Mouse (Mus musculus) neural tube, embryonic 15.5 days (tissue): ENCODE results near the gene Coro1c. TPM values are rescaled to one million over a fixed set of nuclear protein-coding genes. Genes with fewer than 3 reads are reported as not detected.

Experiments used
- ATAC-seq: fragments of 200-750 bp; cut with Nextera tagmentation; 2 replicates; pipeline ENCODE4 v1.8.0; 2017; ENCODE audit warnings: mild to moderate bottlenecking, moderate TSS enrichment, moderate library complexity; ENCODE audit not compliant: low FRiP score
- H3K27ac ChIP-seq: fragments of 300-500 bp; sonication (generic); replicated peaks from 2 replicates; pipeline ENCODE4 v1.5.1; 2015; ENCODE audit warnings: mild to moderate bottlenecking, inconsistent platforms
- H3K27me3 ChIP-seq: fragments of 300-500 bp; sonication (generic); replicated peaks from 2 replicates; pipeline ENCODE4 v1.6.1; 2015; ENCODE audit warnings: inconsistent platforms
- H3K36me3 ChIP-seq: fragments of 300-500 bp; sonication (generic); 2 replicates; pipeline ENCODE4 v1.6.1; 2015; ENCODE audit warnings: inconsistent platforms
- H3K4me1 ChIP-seq: fragments of 300-500 bp; sonication (generic); 2 replicates; pipeline ENCODE4 v1.6.1; 2015; ENCODE audit warnings: inconsistent platforms
- H3K4me2 ChIP-seq: fragments of 300-500 bp; sonication (generic); 2 replicates; pipeline ENCODE4 v1.6.1; 2015; ENCODE audit warnings: inconsistent platforms, mild to moderate bottlenecking, moderate library complexity
- H3K4me3 ChIP-seq: fragments of 300-500 bp; sonication (generic); replicated peaks from 2 replicates; pipeline ENCODE4 v1.5.1; 2015; ENCODE audit warnings: mild to moderate bottlenecking, inconsistent platforms
- H3K9ac ChIP-seq: fragments of 300-500 bp; sonication (generic); replicated peaks from 2 replicates; pipeline ENCODE4 v1.6.1; 2015; ENCODE audit warnings: mild to moderate bottlenecking, inconsistent platforms
- H3K9me3 ChIP-seq: fragments of 300-500 bp; sonication (generic); replicated peaks from 2 replicates; pipeline ENCODE4 v1.6.1; 2016; ENCODE audit warnings: inconsistent platforms
- WGBS: fragments of 180-500 bp; shearing (Covaris S2); methylation state at CpG from one replicate; pipeline ENCODE4 v1.1.7; 2015; ENCODE audit warnings: mixed read lengths; 5-methylcytosine and 5-hydroxymethylcytosine counted together
- polyA plus RNA-seq: library from polyadenylated mRNA; unstranded; fragments of >200 nt; fragmentation: Nextera tagmentation; extraction: Ambion mirVana; gene quantifications from 2 replicates; pipeline ENCODE4 v1.2.1, GENCODE M21; 2015

The Coro1c gene
- polyA plus RNA-seq, result 160 and 162 TPM in 2 replicates

- Histone ChIP-seq H3K27me3 (no peaks in the 10 kb centered on the region), H3K9ac (peak within 1 kb of the TSS; percentile 97), H3K4me3 (peak within 1 kb of the TSS; percentile 95), H3K4me1 (peaks cover 42% of the 10 kb centered on the region), H3K9me3 (no peaks in the 10 kb centered on the region), H3K4me2 (peak within 1 kb of the TSS; percentile 69), H3K27ac (peak within 1 kb of the TSS; percentile 97), H3K36me3 (no peaks in the 10 kb centered on the region)
- under 1% methylated on average over 64 of the region's 68 CpGs for WGBS
- peak; percentile 92 for ATAC-seq
These were observed at the start of gene Coro1c for GRCm38 (mm10) chr5:113908592-113909441. Coro1c (minus strand) TSS chr5:113908758.

- WGBS, result 2% methylated on average over 4 of the region's 4 CpGs
- H3K9me3 ChIP-seq, result no peaks in the 10 kb centered on the region
- no peak overlapping the region for H3K4me2 ChIP-seq
- H3K4me1 ChIP-seq, result peaks cover 4% of the 10 kb centered on the region; the same call in 1 of the 2 replicates
- peaks cover 37% of the 10 kb centered on the region for H3K36me3 ChIP-seq
- peak; percentile 41; the same call in 1 of the 2 replicates for ATAC-seq
- H3K27ac ChIP-seq, result no peak overlapping the region
- H3K4me3 ChIP-seq, result no peak overlapping the region
- H3K9ac ChIP-seq, result no peak overlapping the region
- no peaks in the 10 kb centered on the region for H3K27me3 ChIP-seq
These were observed 48.0 kb upstream of the Coro1c start for GRCm38 (mm10) chr5:113956510-113956909.

- Histone ChIP-seq H3K4me3 (no peak overlapping the region), H3K27me3 (no peaks in the 10 kb centered on the region), H3K9me3 (no peaks in the 10 kb centered on the region), H3K27ac (no peak overlapping the region), H3K4me2 (no peak overlapping the region), H3K4me1 (peaks cover 8% of the 10 kb centered on the region), H3K36me3 (peaks cover 40% of the 10 kb centered on the region), H3K9ac (no peak overlapping the region)
- no peak for ATAC-seq
- WGBS, result 89% methylated on average over 8 of the region's 8 CpGs
These were observed 47.1 kb upstream of the Coro1c start for GRCm38 (mm10) chr5:113955691-113956090.

GRCm38 (mm10) chr5:113955281-113955680 is 46.7 kb upstream of the Coro1c start:
- H3K4me1 ChIP-seq, result peaks cover 10% of the 10 kb centered on the region
- no peaks in the 10 kb centered on the region for H3K27me3 ChIP-seq
- H3K4me3 ChIP-seq, result no peak overlapping the region
- H3K4me2 ChIP-seq, result no peak overlapping the region
- no peak overlapping the region for H3K27ac ChIP-seq
- peaks cover 44% of the 10 kb centered on the region for H3K36me3 ChIP-seq
- H3K9me3 ChIP-seq, result no peaks in the 10 kb centered on the region
- no peak for ATAC-seq
- 84% methylated on average over 5 of the region's 5 CpGs for WGBS
- H3K9ac ChIP-seq, result no peak overlapping the region

- Histone ChIP-seq H3K4me1 (peaks cover 10% of the 10 kb centered on the region), H3K36me3 (peaks cover 53% of the 10 kb centered on the region), H3K4me3 (no peak overlapping the region), H3K9me3 (no peaks in the 10 kb centered on the region), H3K9ac (no peak overlapping the region), H3K27me3 (no peaks in the 10 kb centered on the region), H3K27ac (peak overlapping the region; percentile 56; the same call in 1 of the 2 replicates), H3K4me2 (no peak overlapping the region)
- WGBS, result 11% methylated on average over 7 of the region's 7 CpGs
- ATAC-seq, result peak; percentile 63; the same call in 1 of the 2 replicates
These were observed 45.9 kb upstream of the Coro1c start for GRCm38 (mm10) chr5:113954421-113954820.

- no peak for ATAC-seq
- Histone ChIP-seq H3K9ac (no peak overlapping the region), H3K36me3 (peaks cover 60% of the 10 kb centered on the region), H3K4me3 (no peak overlapping the region), H3K4me2 (no peak overlapping the region), H3K4me1 (peaks cover 10% of the 10 kb centered on the region), H3K9me3 (no peaks in the 10 kb centered on the region), H3K27me3 (no peaks in the 10 kb centered on the region), H3K27ac (no peak overlapping the region)
- WGBS, result 86% methylated on average over 10 of the region's 10 CpGs
These were observed 44.0 kb upstream of the Coro1c start for GRCm38 (mm10) chr5:113952519-113952918.

GRCm38 (mm10) chr5:113951693-113952071 is 43.1 kb upstream of the Coro1c start:
- Histone ChIP-seq H3K36me3 (peaks cover 66% of the 10 kb centered on the region), H3K27ac (no peak overlapping the region), H3K9me3 (no peaks in the 10 kb centered on the region), H3K27me3 (no peaks in the 10 kb centered on the region), H3K4me3 (no peak overlapping the region), H3K9ac (no peak overlapping the region), H3K4me1 (peaks cover 10% of the 10 kb centered on the region), H3K4me2 (no peak overlapping the region)
- WGBS, result 90% methylated on average over 11 of the region's 11 CpGs
- no peak for ATAC-seq

GRCm38 (mm10) chr5:113950786-113951692 is 42.5 kb upstream of the Coro1c start:
- Histone ChIP-seq H3K27me3 (no peaks in the 10 kb centered on the region), H3K4me2 (no peak overlapping the region), H3K4me1 (peaks cover 10% of the 10 kb centered on the region), H3K9ac (0 out of 2 replicates have a peak overlapping the region, but pooled peaks have one; percentile 14), H3K36me3 (peaks cover 72% of the 10 kb centered on the region), H3K9me3 (no peaks in the 10 kb centered on the region), H3K27ac (peak overlapping the region; percentile 51), H3K4me3 (no peak overlapping the region)
- 60% methylated on average over 19 of the region's 19 CpGs for WGBS
- ATAC-seq, result no peak

GRCm38 (mm10) chr5:113950133-113950532 is 41.6 kb upstream of the Coro1c start:
- no peak overlapping the region for H3K4me3 ChIP-seq
- peaks cover 73% of the 10 kb centered on the region for H3K36me3 ChIP-seq
- WGBS, result 73% methylated on average over 17 of the region's 17 CpGs
- no peaks in the 10 kb centered on the region for H3K27me3 ChIP-seq
- no peak overlapping the region for H3K4me2 ChIP-seq
- ATAC-seq, result no peak
- no peak overlapping the region for H3K9ac ChIP-seq
- H3K9me3 ChIP-seq, result no peaks in the 10 kb centered on the region
- H3K27ac ChIP-seq, result 0 out of 2 replicates have a peak overlapping the region, but pooled peaks have one; percentile 15
- peaks cover 10% of the 10 kb centered on the region for H3K4me1 ChIP-seq

GRCm38 (mm10) chr5:113947280-113947679 is 38.7 kb upstream of the Coro1c start:
- no peak overlapping the region for H3K9ac ChIP-seq
- H3K27ac ChIP-seq, result no peak overlapping the region
- H3K27me3 ChIP-seq, result no peaks in the 10 kb centered on the region
- H3K4me2 ChIP-seq, result no peak overlapping the region
- no peak overlapping the region for H3K4me3 ChIP-seq
- peaks cover 7% of the 10 kb centered on the region; the same call in 1 of the 2 replicates for H3K4me1 ChIP-seq
- no peak for ATAC-seq
- no peaks in the 10 kb centered on the region for H3K9me3 ChIP-seq
- 78% methylated on average over 2 of the region's 2 CpGs for WGBS
- H3K36me3 ChIP-seq, result peaks cover 82% of the 10 kb centered on the region

GRCm38 (mm10) chr5:113945126-113945525 is 36.6 kb upstream of the Coro1c start:
- 90% methylated on average over 6 of the region's 6 CpGs for WGBS
- Histone ChIP-seq H3K4me2 (no peak overlapping the region), H3K9ac (no peak overlapping the region), H3K27me3 (no peaks in the 10 kb centered on the region), H3K27ac (no peak overlapping the region), H3K4me1 (no peaks in the 10 kb centered on the region), H3K36me3 (peaks cover 86% of the 10 kb centered on the region), H3K9me3 (no peaks in the 10 kb centered on the region), H3K4me3 (no peak overlapping the region)
- ATAC-seq, result no peak
